Comparison of ENCODE assay signal across 29 mouse cellular contexts in genomic region chr3:129982271-129982670, GRCm38 (mm10). TPM values are rescaled to one million over a fixed set of nuclear protein-coding genes. Genes with fewer than 3 reads are reported as not detected.
DNase-seq lines count a peak whose midpoint lies in the region; ATAC-seq and TF ChIP-seq lines count a peak whose summit lies in the region.
"Had no signal": no experiment of that assay in that cellular context is flagged by ENCODE, and none has a peak within 500 bp of the region (broad histone marks: within the 10 kb centered on the region; RNA-seq: fewer than 3 reads in every experiment).

No protein-coding gene starts in this region.

- no peak overlapping the region for H3K4me2 ChIP-seq in forebrain, postnatal 0 days (ENCODE audit: low read depth)
- H3K4me2 ChIP-seq in forebrain, embryonic 16.5 days (ENCODE audit: low read length) = no peak overlapping the region
- H3K4me2 ChIP-seq: embryonic facial prominence, embryonic 13.5 days; forebrain, embryonic 13.5 days; heart, embryonic 12.5 days; heart, embryonic 15.5 days; hindbrain, embryonic 13.5 days; intestine, embryonic 15.5 days had no signal

- no peaks in the 10 kb centered on the region for H3K4me1 ChIP-seq in forebrain, postnatal 0 days (ENCODE audit: insufficient read depth)
- H3K4me1 ChIP-seq in forebrain, embryonic 16.5 days (replicated peaks; ENCODE audit: control insufficient read depth, insufficient read depth, low read length) = no peaks in the 10 kb centered on the region
- H3K4me1 ChIP-seq: embryonic facial prominence, embryonic 13.5 days; forebrain, embryonic 13.5 days; heart, embryonic 15.5 days; hindbrain, embryonic 10.5 days; hindbrain, embryonic 13.5 days; intestine, embryonic 15.5 days had no signal

- DNase-seq in embryo, embryonic 10 days (ENCODE audit: low spot score) = peak; percentile 31
- DNase-seq in embryo, embryonic 10.5 days (ENCODE audit: low spot score) = no peak
- no peak for DNase-seq in forebrain, postnatal 0 days
- peak; percentile 69 for DNase-seq in MN1 (ENCODE audit: low spot score)
- peak; percentile 22 for DNase-seq in brain, embryonic 14.5 days (ENCODE audit: low read depth)
- no peak for DNase-seq in layer of hippocampus, adult 8-10 months (ENCODE audit: low spot score in 2 of 2)
- no peak for DNase-seq in spleen, postnatal 14 days (ENCODE audit: low spot score in 2 of 2)
- DNase-seq: adrenal gland, adult 2 months; adrenal gland, postnatal 14 days; cerebellum, adult 2 months; cerebellum, adult 9-11 months; cerebellum, postnatal 25 days; gastrocnemius, postnatal 10 days; gastrocnemius, postnatal 36 days; heart, postnatal 10 days; heart, postnatal 36 days; kidney, adult 11 months; kidney, adult 8-10 months had no signal

- no peak overlapping the region for H3K9ac ChIP-seq in forebrain, postnatal 0 days
- H3K9ac ChIP-seq in forebrain, embryonic 16.5 days (replicated peaks; ENCODE audit: low read depth, low read length) = no peak overlapping the region
- H3K9ac ChIP-seq: embryonic facial prominence, embryonic 13.5 days; forebrain, embryonic 13.5 days; heart, embryonic 12.5 days; heart, embryonic 15.5 days; hindbrain, embryonic 13.5 days; intestine, embryonic 15.5 days had no signal

- no peaks in the 10 kb centered on the region for H3K9me3 ChIP-seq in forebrain, postnatal 0 days (ENCODE audit: low read length)
- no peaks in the 10 kb centered on the region for H3K9me3 ChIP-seq in forebrain, embryonic 16.5 days (ENCODE audit: control insufficient read depth, low read length)
- H3K9me3 ChIP-seq: embryonic facial prominence, embryonic 10.5 days; embryonic facial prominence, embryonic 13.5 days; forebrain, embryonic 13.5 days; heart, embryonic 12.5 days; heart, embryonic 15.5 days; hindbrain, embryonic 10.5 days; hindbrain, embryonic 13.5 days; intestine, embryonic 15.5 days had no signal

- no peak overlapping the region for H3K27ac ChIP-seq in forebrain, postnatal 0 days (ENCODE audit: low read depth, low read length)
- no peak overlapping the region for H3K27ac ChIP-seq in forebrain, embryonic 16.5 days (ENCODE audit: low read length)
- H3K27ac ChIP-seq: embryonic facial prominence, embryonic 10.5 days; embryonic facial prominence, embryonic 13.5 days; forebrain, embryonic 13.5 days; heart, embryonic 15.5 days; hindbrain, embryonic 10.5 days; hindbrain, embryonic 13.5 days; intestine, embryonic 15.5 days had no signal

- TF ChIP-seq POLR2A in brain, embryonic 14.5 days (IDR thresholded peaks at IDR 0.05; ENCODE audit: borderline replicate concordance, extremely low read depth, insufficient read depth, insufficient read length, poor library complexity, severe bottlenecking) = no peak

- WGBS in forebrain, postnatal 0 days = 57% methylated on average over 5 of the region's 5 CpGs
- 66% methylated on average over 5 of the region's 5 CpGs for WGBS in forebrain, embryonic 16.5 days

- ATAC-seq in forebrain, postnatal 0 days = peak; percentile 27; the same call in 1 of the 2 replicates
- ATAC-seq in forebrain, embryonic 16.5 days = no peak
- ATAC-seq: forebrain, embryonic 13.5 days; hindbrain, embryonic 16.5 days had no signal

- no peak for TF ChIP-seq CTCF in forebrain, postnatal 0 days (IDR thresholded peaks at IDR 0.05; ENCODE audit: low read depth)
- no peak for TF ChIP-seq CTCF in brain, embryonic 14.5 days (IDR thresholded peaks at IDR 0.05; ENCODE audit: borderline replicate concordance, extremely low read depth, insufficient read depth, insufficient read length)

- peaks cover 40% of the 10 kb centered on the region for H3K36me3 ChIP-seq in forebrain, postnatal 0 days (ENCODE audit: insufficient read depth)
- peaks cover 29% of the 10 kb centered on the region for H3K36me3 ChIP-seq in forebrain, embryonic 16.5 days (ENCODE audit: control insufficient read depth, insufficient read depth)

- no peak overlapping the region for H3K4me3 ChIP-seq in forebrain, postnatal 0 days (ENCODE audit: low read depth, low read length)
- H3K4me3 ChIP-seq in forebrain, embryonic 16.5 days (replicated peaks; ENCODE audit: low read length) = no peak overlapping the region
- H3K4me3 ChIP-seq: embryonic facial prominence, embryonic 10.5 days; embryonic facial prominence, embryonic 13.5 days; erythroblast, embryonic 14.5 days; forebrain, embryonic 13.5 days; heart, embryonic 12.5 days; heart, embryonic 15.5 days; hindbrain, embryonic 10.5 days; hindbrain, embryonic 13.5 days; intestine, embryonic 15.5 days had no signal

- H3K27me3 ChIP-seq in forebrain, postnatal 0 days (ENCODE audit: insufficient read depth, low read length) = no peaks in the 10 kb centered on the region
- no peaks in the 10 kb centered on the region for H3K27me3 ChIP-seq in forebrain, embryonic 16.5 days (replicated peaks; ENCODE audit: control insufficient read depth, insufficient read depth, low read length)
- H3K27me3 ChIP-seq: embryonic facial prominence, embryonic 13.5 days; forebrain, embryonic 13.5 days; heart, embryonic 12.5 days; heart, embryonic 15.5 days; hindbrain, embryonic 13.5 days; intestine, embryonic 15.5 days had no signal

RNA-seq across cellular contexts. Expression of gene Mcub, which starts 12.3 kb away (rescaled TPM):
- total RNA-seq in forebrain, postnatal 0 days (2014; rRNA removed) = 6.9 and 8.5 TPM in 2 replicates
- 10.3 and 10.9 TPM in 2 replicates for polyA plus RNA-seq in forebrain, postnatal 0 days (2015; fragmentation: Nextera tagmentation; extraction: Ambion mirVana)
- 4.7 and 7.4 TPM in 2 replicates for polyA plus RNA-seq in forebrain, embryonic 16.5 days (2015; fragmentation: Nextera tagmentation; extraction: Ambion mirVana)
- 3.0 and 3.8 TPM in 2 replicates for polyA plus RNA-seq in brain, embryonic 14.5 days (2012; rRNA removed)
- total RNA-seq in layer of hippocampus, adult 8-10 months (2022) = 1 to 10 TPM; 1.8 to 5.1 (median 2.6) TPM

Comparison
In these comparisons a context has a peak if more than half of its experiments do, and no peak if none do; other contexts are left out.
1. DNase-seq: peak in embryo, embryonic 10 days (single experiment), MN1 (single experiment) and brain, embryonic 14.5 days (single experiment); none in embryo, embryonic 10.5 days (single experiment), forebrain, postnatal 0 days (single experiment), layer of hippocampus, adult 8-10 months (0 of 2) and spleen, postnatal 14 days (0 of 2).